8 mouse cellular contexts compared by ENCODE assay signal in the genomic region with DNA sequence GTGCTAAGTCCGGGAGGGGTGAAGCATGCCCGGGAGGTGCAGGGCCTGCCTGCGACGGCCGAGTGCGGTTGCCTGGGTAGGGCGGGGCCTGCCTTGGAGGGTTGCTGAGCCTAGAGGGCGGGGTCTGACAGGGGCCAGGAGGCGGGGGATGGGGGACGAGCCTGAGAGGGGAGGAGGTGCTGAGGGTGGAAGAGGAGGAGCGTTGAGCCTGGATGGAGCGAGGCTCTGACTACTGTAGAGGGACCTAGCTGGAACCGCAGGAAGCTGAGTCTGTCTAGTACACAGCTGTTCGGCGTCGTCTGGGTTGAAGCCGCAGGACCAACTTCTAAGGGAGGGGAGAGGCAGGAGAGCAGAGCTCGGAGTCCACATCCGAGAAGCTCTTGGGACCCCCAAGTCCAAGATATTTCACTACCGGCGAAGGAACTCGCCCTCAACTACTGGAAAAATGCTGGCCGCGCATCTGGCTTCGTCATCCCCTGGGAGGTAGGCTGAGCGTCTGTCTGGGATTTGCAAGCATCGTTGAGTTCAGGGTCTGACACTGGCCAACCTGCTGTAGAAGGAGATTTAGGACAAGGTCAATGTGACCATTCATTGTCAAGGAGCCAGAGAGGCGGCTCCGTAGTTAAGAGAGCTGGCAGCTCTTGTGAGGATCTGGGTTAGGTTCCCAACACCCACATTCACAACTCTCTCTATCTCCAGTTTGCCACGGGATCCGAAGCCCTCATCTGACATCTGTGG. TPM values are rescaled to one million over a fixed set of nuclear protein-coding genes. Genes with fewer than 3 reads are reported as not detected.
A peak's percentile ranks its signal among the peaks of the same experiment; 100 is the strongest.
DNase-seq lines count a peak whose midpoint lies in the region; ATAC-seq lines count a peak whose summit lies in the region.

Gene Arhgef19 (plus strand): TSS at position 112 of the 738 bp plus-strand sequence.

- peak within 1 kb of the TSS; percentile 78 for H3K4me2 ChIP-seq in intestine, embryonic 14.5 days (ENCODE audit: low read length)
- H3K4me2 ChIP-seq in limb, embryonic 11.5 days (ENCODE audit: low read depth, severe bottlenecking) = peak within 1 kb of the TSS; percentile 65
- H3K4me2 ChIP-seq in midbrain, embryonic 13.5 days (replicated peaks) = peak within 1 kb of the TSS; percentile 64

- ATAC-seq in intestine, embryonic 14.5 days (replicated peaks; ENCODE audit: low FRiP score, low TSS enrichment, low read depth) = peak; percentile 87
- ATAC-seq in limb, embryonic 11.5 days (ENCODE audit: insufficient number of reproducible peaks, low FRiP score, low TSS enrichment, low read depth) = peak; percentile 89
- ATAC-seq in midbrain, embryonic 13.5 days = peak; percentile 85

- no peaks in the 10 kb centered on the region for H3K36me3 ChIP-seq in intestine, embryonic 14.5 days (ENCODE audit: control insufficient read depth, insufficient read depth, low read length)
- no peaks in the 10 kb centered on the region for H3K36me3 ChIP-seq in limb, embryonic 11.5 days (ENCODE audit: control insufficient read depth, insufficient read depth, low read length)
- H3K36me3 ChIP-seq in midbrain, embryonic 13.5 days = no peaks in the 10 kb centered on the region

- peaks cover 47% of the 10 kb centered on the region for H3K27me3 ChIP-seq in intestine, embryonic 14.5 days (replicated peaks; ENCODE audit: control insufficient read depth, insufficient read depth, low read length)
- H3K27me3 ChIP-seq in limb, embryonic 11.5 days (ENCODE audit: control insufficient read depth, insufficient read depth, low read length) = peaks cover 67% of the 10 kb centered on the region
- peaks cover 84% of the 10 kb centered on the region for H3K27me3 ChIP-seq in midbrain, embryonic 13.5 days

- peak; percentile 43 to 56 for DNase-seq in left cerebral cortex, adult 18-20 months (ENCODE audit: low spot score in 2 of 2)
- no peak for DNase-seq in left cerebral cortex, adult 11 months (ENCODE audit: low spot score)
- peak; percentile 93 for DNase-seq in embryo, embryonic 11 days
- peak; percentile 72 to 87 for DNase-seq in gastrocnemius, postnatal 4 days (ENCODE audit: low spot score in 2 of 2)
- DNase-seq in intestine, embryonic 14.5 days (ENCODE audit: low spot score) = peak; percentile 88
- peak; percentile 87 for DNase-seq in limb, embryonic 11.5 days (ENCODE audit: low spot score)
- peak; percentile 77 to 86 for DNase-seq in spleen, postnatal 4 days (ENCODE audit: low spot score in 2 of 2)

- no peaks in the 10 kb centered on the region for H3K9me3 ChIP-seq in intestine, embryonic 14.5 days (ENCODE audit: control insufficient read depth, low read length)
- no peaks in the 10 kb centered on the region for H3K9me3 ChIP-seq in limb, embryonic 11.5 days (ENCODE audit: control insufficient read depth, low read length)
- H3K9me3 ChIP-seq in midbrain, embryonic 13.5 days = no peaks in the 10 kb centered on the region

- peaks cover 33% of the 10 kb centered on the region for H3K4me1 ChIP-seq in intestine, embryonic 14.5 days (replicated peaks; ENCODE audit: control insufficient read depth, insufficient read depth, low read length)
- H3K4me1 ChIP-seq in limb, embryonic 11.5 days (ENCODE audit: control insufficient read depth, insufficient read depth, low read length) = peaks cover 17% of the 10 kb centered on the region
- H3K4me1 ChIP-seq in midbrain, embryonic 13.5 days (replicated peaks) = peaks cover 38% of the 10 kb centered on the region

- 2% methylated on average over 31 of the region's 31 CpGs for WGBS in intestine, embryonic 14.5 days
- 2% methylated on average over 31 of the region's 31 CpGs for WGBS in limb, embryonic 11.5 days
- WGBS in midbrain, embryonic 13.5 days = 2% methylated on average over 31 of the region's 31 CpGs

- peak within 1 kb of the TSS; percentile 37; the same call in 1 of the 2 replicates for H3K9ac ChIP-seq in intestine, embryonic 14.5 days (ENCODE audit: low read length)
- H3K9ac ChIP-seq in limb, embryonic 11.5 days (ENCODE audit: low read length) = no peak within 1 kb of the TSS; the same call in 1 of the 2 replicates
- peak within 1 kb of the TSS; percentile 42; the same call in 1 of the 2 replicates for H3K9ac ChIP-seq in midbrain, embryonic 13.5 days (replicated peaks)

- H3K27ac ChIP-seq in intestine, embryonic 14.5 days (ENCODE audit: low read depth) = peak within 1 kb of the TSS; percentile 0; the same call in 1 of the 2 replicates
- H3K27ac ChIP-seq in limb, embryonic 11.5 days (replicated peaks; ENCODE audit: low read depth, low read length) = no peak within 1 kb of the TSS
- no peak within 1 kb of the TSS for H3K27ac ChIP-seq in midbrain, embryonic 13.5 days

- peak within 1 kb of the TSS; percentile 38 for H3K4me3 ChIP-seq in intestine, embryonic 14.5 days (ENCODE audit: low read depth, low read length)
- H3K4me3 ChIP-seq in limb, embryonic 11.5 days (ENCODE audit: low read depth, low read length) = peak within 1 kb of the TSS; percentile 29
- peak within 1 kb of the TSS; percentile 36 for H3K4me3 ChIP-seq in midbrain, embryonic 13.5 days (replicated peaks)

RNA-seq across cellular contexts. Expression of gene Arhgef19, which starts in this region (rescaled TPM):
- total RNA-seq in left cerebral cortex, adult 18-20 months (2021) = 10 to 100 TPM; 17.9 to 21.2 TPM
- total RNA-seq in gastrocnemius, postnatal 4 days (2021) = 1 to 10 TPM; 3.0 to 4.7 TPM
- polyA plus RNA-seq in intestine, embryonic 14.5 days (2014; fragmentation: Nextera tagmentation; extraction: Ambion mirVana) = 14.2 and 15.8 TPM in 2 replicates
- 4.6 and 5.2 TPM in 2 replicates for polyA plus RNA-seq in limb, embryonic 11.5 days (2014; fragmentation: Nextera tagmentation; extraction: Ambion mirVana)
- polyA plus RNA-seq in midbrain, embryonic 13.5 days (2015; fragmentation: Nextera tagmentation; extraction: Ambion mirVana) = 0.93 and 0.98 TPM in 2 replicates

Comparison
In these comparisons a context has a peak if more than half of its experiments do, and no peak if none do; other contexts are left out.
1. Peak in ATAC-seq, H3K4me3 ChIP-seq, H3K9ac ChIP-seq and H3K4me2 ChIP-seq in midbrain, embryonic 13.5 days; RNA of the gene not detected or under 1 TPM.